Mouse (Mus musculus) embryonic fibroblast, embryonic 13.5 days (primary cell): ENCODE results near the gene Fto. TPM values are rescaled to one million over a fixed set of nuclear protein-coding genes. Genes with fewer than 3 reads are reported as not detected.

Source experiments
- H3K27ac ChIP-seq: 2 replicates; pipeline ENCODE4 v1.5.1; 2012; ENCODE audit warnings: low read length, control low read depth, inconsistent platforms; ENCODE audit not compliant: insufficient read depth
- H3K4me1 ChIP-seq: 2 replicates; pipeline ENCODE4 v1.6.1; 2011; ENCODE audit warnings: low read length; ENCODE audit not compliant: control insufficient read depth, insufficient read depth
- H3K4me3 ChIP-seq: 2 replicates; pipeline ENCODE4 v1.5.1; 2011; ENCODE audit warnings: mild to moderate bottlenecking, control low read depth, low read length; ENCODE audit not compliant: insufficient read depth
- CTCF ChIP-seq: IDR thresholded peaks from 2 replicates; pipeline ENCODE4 v1.5.1; 2011; ENCODE audit warnings: mild to moderate bottlenecking, control low read depth, low read length, moderate library complexity, borderline replicate concordance; ENCODE audit not compliant: insufficient read depth
- POLR2A ChIP-seq: IDR thresholded peaks from 2 replicates; pipeline ENCODE4 v1.6.1; 2011; ENCODE audit warnings: low read depth, mild to moderate bottlenecking, control low read depth, low read length, moderate library complexity
- polyA plus RNA-seq: library from polyadenylated mRNA; stranded (reverse); fragments of >200 nt; gene quantifications from 2 replicates; pipeline ENCODE4 v1.2.4, GENCODE M21; 2011; ENCODE audit warnings: low read depth; ENCODE audit not compliant: missing spikeins, insufficient read length

The Fto gene
- polyA plus RNA-seq, 1 experiment = 71.5 TPM

- H3K27ac ChIP-seq = no peak overlapping the region
- TF ChIP-seq CTCF (no peak), POLR2A (no peak)
- no peak overlapping the region for H3K4me3 ChIP-seq
- peaks cover 5% of the 10 kb centered on the region; the same call in 1 of the 2 replicates for H3K4me1 ChIP-seq
Observed at GRCm38 (mm10) chr8:91444636-91445410, 131.5 kb downstream of the Fto start.

- peaks cover 3% of the 10 kb centered on the region; the same call in 1 of the 2 replicates for H3K4me1 ChIP-seq
Observed at GRCm38 (mm10) chr8:91445516-91445915, 132.2 kb downstream of the Fto start.

GRCm38 (mm10) chr8:91446008-91446407 is 132.7 kb downstream of the Fto start:
- Histone ChIP-seq H3K4me1 (0 out of 2 replicates have a peak, but pooled peaks cover 2% of the 10 kb centered on the region), H3K4me3 (no peak overlapping the region), H3K27ac (no peak overlapping the region)
- TF ChIP-seq CTCF = no peak
- TF ChIP-seq POLR2A = no peak

More at GRCm38 (mm10) chr8:91445516-91445915, 132.2 kb downstream of the Fto start:
- TF ChIP-seq POLR2A (no peak), CTCF (no peak)
- Histone ChIP-seq H3K4me3 (no peak overlapping the region), H3K27ac (no peak overlapping the region)

GRCm38 (mm10) chr8:91448667-91449329 is 135.5 kb downstream of the Fto start:
- Histone ChIP-seq H3K4me1 (no peaks in the 10 kb centered on the region), H3K27ac (no peak overlapping the region), H3K4me3 (no peak overlapping the region)
- TF ChIP-seq CTCF (no peak), POLR2A (no peak)

GRCm38 (mm10) chr8:91454926-91455325 is 141.6 kb downstream of the Fto start:
- H3K4me3 ChIP-seq = no peak overlapping the region
- no peaks in the 10 kb centered on the region for H3K4me1 ChIP-seq
- no peak for TF ChIP-seq POLR2A
- TF ChIP-seq CTCF = no peak
- H3K27ac ChIP-seq = no peak overlapping the region

GRCm38 (mm10) chr8:91455591-91455990 is 142.3 kb downstream of the Fto start:
- TF ChIP-seq CTCF = no peak
- Histone ChIP-seq H3K4me1 (no peaks in the 10 kb centered on the region), H3K4me3 (no peak overlapping the region), H3K27ac (no peak overlapping the region)

GRCm38 (mm10) chr8:91458016-91458415 is 144.7 kb downstream of the Fto start:
- H3K4me1 ChIP-seq = no peaks in the 10 kb centered on the region
- no peak overlapping the region for H3K4me3 ChIP-seq
- no peak overlapping the region for H3K27ac ChIP-seq
- TF ChIP-seq POLR2A (no peak), CTCF (no peak)

- H3K4me3 ChIP-seq = no peak overlapping the region
- TF ChIP-seq POLR2A (no peak), CTCF (no peak)
Observed at GRCm38 (mm10) chr8:91460965-91461364, 147.6 kb downstream of the Fto start.

GRCm38 (mm10) chr8:91463757-91464156 is 150.4 kb downstream of the Fto start:
- no peak overlapping the region for H3K27ac ChIP-seq
- no peaks in the 10 kb centered on the region; the same call in 1 of the 2 replicates for H3K4me1 ChIP-seq
- TF ChIP-seq CTCF (no peak), POLR2A (no peak)
- no peak overlapping the region for H3K4me3 ChIP-seq

More at GRCm38 (mm10) chr8:91460965-91461364, 147.6 kb downstream of the Fto start:
- Histone ChIP-seq H3K27ac (no peak overlapping the region), H3K4me1 (no peaks in the 10 kb centered on the region)

- TF ChIP-seq CTCF (no peak), POLR2A (no peak)
- H3K4me1 ChIP-seq = no peaks in the 10 kb centered on the region; the same call in none of the 2 replicates
- no peak overlapping the region for H3K4me3 ChIP-seq
- no peak overlapping the region for H3K27ac ChIP-seq
Observed at GRCm38 (mm10) chr8:91467463-91467862, 154.1 kb downstream of the Fto start.
